Mouse (Mus musculus): ENCODE measurements around the gene Npc1l1. TPM values are rescaled to one million over a fixed set of nuclear protein-coding genes. Genes with fewer than 3 reads are reported as not detected.
A peak's percentile ranks its signal among the peaks of the same experiment; 100 is the strongest.
"Not testable (repeated sequence)": the region's sequence is repeated elsewhere in the genome, so short reads cannot be mapped to it uniquely, and the experiment has no call there.

Gene Npc1l1
- polyA plus RNA-seq, 1 experiment from 2014 or later = 0.04 TPM

- Histone ChIP-seq H3K27ac (replicated peaks; ENCODE audit: low read depth, low read length) (no peak overlapping the region), H3K27me3 (replicated peaks; ENCODE audit: control insufficient read depth, insufficient read depth, low read length) (no peaks in the 10 kb centered on the region), H3K9ac (ENCODE audit: low read depth, low read length) (no peak overlapping the region), H3K4me1 (ENCODE audit: control insufficient read depth, insufficient read depth, low read length) (no peaks in the 10 kb centered on the region), H3K4me3 (ENCODE audit: low read depth, low read length) (no peak overlapping the region), H3K4me2 (ENCODE audit: low read depth, low read length) (no peak overlapping the region), H3K9me3 (ENCODE audit: control insufficient read depth, low read length) (no peaks in the 10 kb centered on the region), H3K36me3 (ENCODE audit: control insufficient read depth, insufficient read depth, low read length) (peaks cover 73% of the 10 kb centered on the region)
- DNase-seq (ENCODE audit: low spot score) (no peak), ATAC-seq (ENCODE audit: low read depth) (no peak)
- 98% methylated on average over 7 of the region's 7 CpGs for whole genome bisulfite sequencing
Measured at GRCm38 (mm10) chr11:6259413-6259812, 29.5 kb upstream of the Npc1l1 start.

DNA sequence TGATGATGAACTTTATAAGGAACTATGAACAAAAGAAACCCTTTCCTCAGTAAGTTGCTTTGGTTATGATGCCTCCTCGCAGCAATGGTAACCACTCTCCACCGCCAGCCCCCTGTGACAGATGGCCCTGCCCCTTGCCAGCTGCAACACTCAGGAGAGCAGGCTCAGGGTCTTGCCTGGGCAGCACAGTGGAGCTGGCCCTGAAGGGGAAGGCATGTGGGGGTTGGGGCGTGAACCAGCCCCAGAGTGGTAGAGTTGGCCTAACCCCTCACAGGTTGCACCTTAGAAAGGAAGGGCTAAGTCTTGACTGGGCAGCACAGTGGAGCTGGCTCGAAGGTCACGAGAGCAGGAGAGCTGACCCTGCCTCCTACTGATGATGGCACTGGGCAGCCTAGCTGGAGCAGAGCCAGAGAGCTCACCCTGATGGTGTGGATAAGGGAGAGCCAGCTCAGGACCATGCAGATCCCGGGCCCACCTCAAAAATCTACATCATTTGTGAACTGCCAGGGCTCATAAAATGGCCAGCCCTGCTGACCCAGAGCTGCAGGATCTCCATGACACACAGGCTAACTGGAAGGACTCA, 26.6 kb upstream of the Npc1l1 start:
- peak; percentile 64; the same call in 1 of the 2 replicates for ATAC-seq (ENCODE audit: low read depth)

DNA sequence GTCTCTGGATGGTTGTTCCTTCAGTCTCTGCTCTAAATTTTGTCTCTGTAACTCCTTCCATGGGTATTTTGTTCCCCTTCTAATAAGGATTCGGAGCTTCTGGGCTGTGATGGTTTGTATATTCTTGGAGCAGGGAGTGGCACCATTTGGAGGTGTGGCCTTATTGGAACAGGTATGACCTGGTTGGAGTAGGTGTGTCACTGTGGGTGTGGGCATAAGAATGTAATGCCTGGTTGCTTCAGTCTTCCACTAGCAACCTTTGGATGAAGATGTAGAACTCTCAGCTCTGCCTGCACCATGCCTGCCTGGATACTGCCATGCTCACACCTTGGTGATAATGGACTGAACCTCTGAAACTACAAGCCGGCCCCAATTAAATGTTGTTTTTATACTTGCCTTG, 24.7 kb upstream of the Npc1l1 start:
- H3K36me3 ChIP-seq (ENCODE audit: control insufficient read depth, insufficient read depth, low read length) = peaks cover 25% of the 10 kb centered on the region
- H3K27ac ChIP-seq (replicated peaks; ENCODE audit: low read depth, low read length); H3K4me3 ChIP-seq (ENCODE audit: low read depth, low read length); H3K9ac ChIP-seq (ENCODE audit: low read depth, low read length); H3K4me2 ChIP-seq (ENCODE audit: low read depth, low read length); H3K27me3 ChIP-seq (replicated peaks; ENCODE audit: control insufficient read depth, insufficient read depth, low read length); H3K4me1 ChIP-seq (ENCODE audit: control insufficient read depth, insufficient read depth, low read length); DNase-seq (ENCODE audit: low spot score); H3K9me3 ChIP-seq (ENCODE audit: control insufficient read depth, low read length); ATAC-seq (ENCODE audit: low read depth): not testable (repeated sequence)
- WGBS = 92% methylated on average over 2 of the region's 2 CpGs

More for the DNA sequence above, 26.6 kb upstream of the Npc1l1 start:
- Histone ChIP-seq H3K27ac (replicated peaks; ENCODE audit: low read depth, low read length) (no peak overlapping the region), H3K27me3 (replicated peaks; ENCODE audit: control insufficient read depth, insufficient read depth, low read length) (no peaks in the 10 kb centered on the region), H3K4me1 (ENCODE audit: control insufficient read depth, insufficient read depth, low read length) (no peaks in the 10 kb centered on the region), H3K4me2 (ENCODE audit: low read depth, low read length) (no peak overlapping the region), H3K9ac (ENCODE audit: low read depth, low read length) (no peak overlapping the region), H3K36me3 (ENCODE audit: control insufficient read depth, insufficient read depth, low read length) (peaks cover 45% of the 10 kb centered on the region), H3K9me3 (ENCODE audit: control insufficient read depth, low read length) (no peaks in the 10 kb centered on the region), H3K4me3 (ENCODE audit: low read depth, low read length) (no peak overlapping the region)
- 77% methylated on average over 5 of the region's 6 CpGs for WGBS
- no peak for DNase-seq (ENCODE audit: low spot score)

GRCm38 (mm10) chr11:6252824-6253223, 22.9 kb upstream of the Npc1l1 start:
- Histone ChIP-seq H3K9ac (ENCODE audit: low read depth, low read length) (no peak overlapping the region), H3K27ac (replicated peaks; ENCODE audit: low read depth, low read length) (no peak overlapping the region), H3K36me3 (ENCODE audit: control insufficient read depth, insufficient read depth, low read length) (peaks cover 7% of the 10 kb centered on the region; the same call in 1 of the 2 replicates), H3K4me3 (ENCODE audit: low read depth, low read length) (no peak overlapping the region), H3K4me2 (ENCODE audit: low read depth, low read length) (no peak overlapping the region), H3K9me3 (ENCODE audit: control insufficient read depth, low read length) (no peaks in the 10 kb centered on the region), H3K27me3 (replicated peaks; ENCODE audit: control insufficient read depth, insufficient read depth, low read length) (no peaks in the 10 kb centered on the region), H3K4me1 (ENCODE audit: control insufficient read depth, insufficient read depth, low read length) (no peaks in the 10 kb centered on the region)
- ATAC-seq (ENCODE audit: low read depth) = no peak
- no peak for DNase-seq (ENCODE audit: low spot score)
- WGBS = 88% methylated on average over 4 of the region's 4 CpGs

- H3K4me1 ChIP-seq (ENCODE audit: control insufficient read depth, insufficient read depth, low read length) = no peaks in the 10 kb centered on the region
- H3K27me3 ChIP-seq (replicated peaks; ENCODE audit: control insufficient read depth, insufficient read depth, low read length) = no peaks in the 10 kb centered on the region
- 0 out of 2 replicates have a peak, but pooled peaks cover 1% of the 10 kb centered on the region for H3K36me3 ChIP-seq (ENCODE audit: control insufficient read depth, insufficient read depth, low read length)
- no peak overlapping the region for H3K4me2 ChIP-seq (ENCODE audit: low read depth, low read length)
- no peak overlapping the region for H3K4me3 ChIP-seq (ENCODE audit: low read depth, low read length)
- DNase-seq (ENCODE audit: low spot score) (no peak), ATAC-seq (ENCODE audit: low read depth) (no peak)
- H3K9ac ChIP-seq (ENCODE audit: low read depth, low read length) = no peak overlapping the region
- H3K9me3 ChIP-seq (ENCODE audit: control insufficient read depth, low read length) = no peaks in the 10 kb centered on the region
- H3K27ac ChIP-seq (replicated peaks; ENCODE audit: low read depth, low read length) = no peak overlapping the region
- WGBS = 86% methylated on average over 5 of the region's 5 CpGs
Measured at GRCm38 (mm10) chr11:6252248-6252647, 22.3 kb upstream of the Npc1l1 start.

DNA sequence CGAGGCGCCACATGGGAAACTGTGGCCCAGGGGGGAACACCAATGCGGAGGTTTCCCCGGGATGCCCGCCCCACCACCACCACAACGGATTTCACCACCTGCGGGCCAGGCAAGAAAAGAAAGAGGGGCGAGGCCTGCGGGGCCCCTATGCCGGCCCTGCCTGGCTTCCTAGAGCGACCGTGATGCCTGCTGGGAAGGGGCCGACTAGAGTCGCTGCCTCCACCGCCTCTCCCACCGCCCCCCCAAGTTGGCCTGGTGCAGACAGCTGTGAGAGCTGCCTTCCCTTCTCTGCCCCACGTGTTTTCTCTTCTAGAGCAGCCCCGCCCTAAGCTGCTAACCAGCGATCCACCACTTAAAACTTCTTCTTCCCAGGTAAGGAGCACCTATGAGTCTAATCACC, 14.8 kb upstream of the Npc1l1 start:
- DNase-seq (ENCODE audit: low spot score) = no peak
- Histone ChIP-seq H3K27ac (replicated peaks; ENCODE audit: low read depth, low read length) (no peak overlapping the region), H3K4me3 (ENCODE audit: low read depth, low read length) (no peak overlapping the region), H3K9ac (ENCODE audit: low read depth, low read length) (no peak overlapping the region), H3K4me1 (ENCODE audit: control insufficient read depth, insufficient read depth, low read length) (no peaks in the 10 kb centered on the region), H3K36me3 (ENCODE audit: control insufficient read depth, insufficient read depth, low read length) (no peaks in the 10 kb centered on the region), H3K4me2 (ENCODE audit: low read depth, low read length) (no peak overlapping the region), H3K27me3 (replicated peaks; ENCODE audit: control insufficient read depth, insufficient read depth, low read length) (no peaks in the 10 kb centered on the region), H3K9me3 (ENCODE audit: control insufficient read depth, low read length) (no peaks in the 10 kb centered on the region)
- no peak for ATAC-seq (ENCODE audit: low read depth)
- WGBS = 50% methylated on average over 17 of the region's 19 CpGs

- WGBS = 94% methylated on average over 4 of the region's 4 CpGs
- Histone ChIP-seq H3K4me3 (ENCODE audit: low read depth, low read length) (no peak overlapping the region), H3K36me3 (ENCODE audit: control insufficient read depth, insufficient read depth, low read length) (no peaks in the 10 kb centered on the region), H3K27ac (replicated peaks; ENCODE audit: low read depth, low read length) (no peak overlapping the region), H3K9me3 (ENCODE audit: control insufficient read depth, low read length) (peaks cover 19% of the 10 kb centered on the region; the same call in 1 of the 2 replicates), H3K9ac (ENCODE audit: low read depth, low read length) (no peak overlapping the region), H3K4me1 (ENCODE audit: control insufficient read depth, insufficient read depth, low read length) (no peaks in the 10 kb centered on the region), H3K27me3 (replicated peaks; ENCODE audit: control insufficient read depth, insufficient read depth, low read length) (no peaks in the 10 kb centered on the region), H3K4me2 (ENCODE audit: low read depth, low read length) (no peak overlapping the region)
- no peak for DNase-seq (ENCODE audit: low spot score)
- no peak for ATAC-seq (ENCODE audit: low read depth)
Measured at GRCm38 (mm10) chr11:6233025-6233424, 3.1 kb upstream of the Npc1l1 start.

DNA sequence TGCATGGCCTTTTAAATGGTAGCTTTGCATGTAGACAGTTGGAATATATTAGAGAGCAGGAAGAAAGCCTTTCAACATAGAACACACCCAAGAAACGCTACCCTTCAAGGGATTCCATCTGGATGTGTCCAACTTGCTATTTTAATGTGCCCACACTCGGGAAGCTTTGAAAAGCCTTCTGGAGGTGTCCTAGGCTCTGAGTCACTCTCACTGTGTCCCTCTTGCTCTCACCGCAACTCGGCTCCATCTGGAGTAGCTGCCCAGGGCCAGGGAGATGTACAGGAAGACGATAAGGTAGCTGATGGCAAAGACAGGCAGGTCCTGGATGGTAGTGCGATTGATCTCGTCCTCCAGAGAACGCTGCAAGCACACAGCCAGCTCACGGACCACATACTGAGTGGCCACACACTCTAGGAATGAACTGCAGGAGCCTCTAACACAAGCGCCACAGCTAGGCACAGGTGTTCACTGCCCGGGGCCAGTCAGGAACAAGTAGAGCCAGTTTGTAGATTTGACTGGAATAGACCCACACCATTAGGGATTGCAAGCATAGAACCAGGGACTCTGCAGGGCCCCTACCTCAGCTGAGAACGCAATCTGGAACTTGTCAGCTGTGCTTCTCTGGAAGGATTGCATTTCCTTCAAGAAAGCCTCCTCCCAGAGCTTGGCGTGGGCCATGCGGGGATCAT, 5.3 kb downstream of the Npc1l1 start:
- H3K36me3 ChIP-seq (ENCODE audit: control insufficient read depth, insufficient read depth, low read length) = no peaks in the 10 kb centered on the region
- WGBS = 75% methylated on average over 14 of the region's 14 CpGs
- H3K4me3 ChIP-seq (ENCODE audit: low read depth, low read length) = no peak overlapping the region

GRCm38 (mm10) chr11:6222187-6222586, 7.8 kb downstream of the Npc1l1 start:
- 94% methylated on average over 10 of the region's 10 CpGs for WGBS

More for the DNA sequence above, 5.3 kb downstream of the Npc1l1 start:
- Histone ChIP-seq H3K9ac (ENCODE audit: low read depth, low read length) (no peak overlapping the region), H3K4me1 (ENCODE audit: control insufficient read depth, insufficient read depth, low read length) (no peaks in the 10 kb centered on the region), H3K9me3 (ENCODE audit: control insufficient read depth, low read length) (no peaks in the 10 kb centered on the region), H3K27me3 (replicated peaks; ENCODE audit: control insufficient read depth, insufficient read depth, low read length) (no peaks in the 10 kb centered on the region), H3K4me2 (ENCODE audit: low read depth, low read length) (no peak overlapping the region), H3K27ac (replicated peaks; ENCODE audit: low read depth, low read length) (no peak overlapping the region)
- ATAC-seq (ENCODE audit: low read depth) (no peak), DNase-seq (ENCODE audit: low spot score) (peak; percentile 8)

More at GRCm38 (mm10) chr11:6222187-6222586, 7.8 kb downstream of the Npc1l1 start:
- H3K4me2 ChIP-seq (ENCODE audit: low read depth, low read length) = no peak overlapping the region
- no peak overlapping the region for H3K4me3 ChIP-seq (ENCODE audit: low read depth, low read length)
- H3K27ac ChIP-seq (replicated peaks; ENCODE audit: low read depth, low read length) = no peak overlapping the region
- H3K4me1 ChIP-seq (ENCODE audit: control insufficient read depth, insufficient read depth, low read length) = no peaks in the 10 kb centered on the region
- no peak for ATAC-seq (ENCODE audit: low read depth)
- DNase-seq (ENCODE audit: low spot score) = no peak
- no peaks in the 10 kb centered on the region for H3K27me3 ChIP-seq (replicated peaks; ENCODE audit: control insufficient read depth, insufficient read depth, low read length)
- no peaks in the 10 kb centered on the region for H3K36me3 ChIP-seq (ENCODE audit: control insufficient read depth, insufficient read depth, low read length)
- no peaks in the 10 kb centered on the region for H3K9me3 ChIP-seq (ENCODE audit: control insufficient read depth, low read length)
- no peak overlapping the region for H3K9ac ChIP-seq (ENCODE audit: low read depth, low read length)
